14 mouse cellular contexts compared by ENCODE assay signal in genomic region chr2:160298586-160298985, GRCm38 (mm10). TPM values are rescaled to one million over a fixed set of nuclear protein-coding genes. Genes with fewer than 3 reads are reported as not detected.
"Had no signal": no experiment of that assay in that cellular context is flagged by ENCODE, and none has a peak within 500 bp of the region (broad histone marks: within the 10 kb centered on the region; RNA-seq: fewer than 3 reads in every experiment).

No protein-coding gene starts in this region.

- ATAC-seq: intestine, postnatal 0 days had no signal

- H3K27me3 ChIP-seq: liver, embryonic 13.5 days had no signal

- H3K9me3 ChIP-seq: liver, embryonic 13.5 days had no signal

- H3K4me1 ChIP-seq: liver, embryonic 13.5 days had no signal

- H3K9ac ChIP-seq: liver, embryonic 13.5 days had no signal

- DNase-seq: layer of hippocampus, adult 9-11 months; liver, embryonic 13.5 days; lung, adult 2 months; lung, postnatal 14 days; lung, postnatal 4 days; midbrain, embryonic 14.5 days; thymus, adult 18-20 months; thymus, postnatal 14 days; thymus, postnatal 4 days had no signal

- H3K27ac ChIP-seq: layer of hippocampus, adult 2 months; liver, embryonic 13.5 days had no signal

- H3K4me3 ChIP-seq: layer of hippocampus, adult 2 months; liver, embryonic 13.5 days had no signal

- H3K36me3 ChIP-seq: liver, embryonic 13.5 days had no signal

- H3K4me2 ChIP-seq: liver, embryonic 13.5 days; midbrain, embryonic 11.5 days had no signal

RNA-seq across cellular contexts. Expression of gene Gm826, which starts 35.4 kb away (rescaled TPM):
- polyA plus RNA-seq: midbrain, embryonic 11.5 days; neural tube, embryonic 11.5 days; neural tube, embryonic 14.5 days had no signal
